Mouse (Mus musculus): ENCODE measurements around the gene Prss43. TPM values are rescaled to one million over a fixed set of nuclear protein-coding genes. Genes with fewer than 3 reads are reported as not detected.
"Not testable (repeated sequence)": the region's sequence is repeated elsewhere in the genome, so short reads cannot be mapped to it uniquely, and the experiment has no call there.

Prss43 gene
- polyA plus RNA-seq, 1 experiment from 2014 or later: not detected

DNA sequence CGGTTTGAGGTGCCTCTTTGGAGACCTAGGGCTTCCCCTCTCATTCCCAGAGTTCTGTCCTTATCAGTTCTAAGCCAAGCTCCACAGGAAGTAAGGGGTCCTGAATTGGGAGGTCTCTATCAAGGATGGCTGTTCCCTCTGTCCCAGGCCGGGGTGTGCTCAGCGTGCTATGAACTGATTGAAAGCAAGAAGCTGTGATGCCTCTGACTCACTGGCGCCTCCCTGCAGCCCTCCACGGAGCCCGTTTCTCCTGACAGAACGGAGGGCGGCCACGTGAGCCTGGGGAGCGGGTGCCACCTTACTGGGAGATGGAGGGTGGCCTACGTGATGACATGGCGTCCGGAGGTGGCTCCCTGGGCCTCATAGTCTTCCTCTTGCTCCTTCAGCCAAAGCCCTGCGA is 28.6 kb upstream of the Prss43 start, which contains the start of gene Prss42:
Gene Prss42 (plus strand): TSS at position 301 of the 400 bp plus-strand sequence.
- Histone ChIP-seq H3K4me2 (replicated peaks; ENCODE audit: low read depth, low read length) (no peak within 1 kb of the TSS), H3K27ac (ENCODE audit: low read length) (no peak within 1 kb of the TSS), H3K36me3 (ENCODE audit: insufficient read depth, low read length) (no peaks in the 10 kb centered on the region), H3K4me1 (ENCODE audit: insufficient read depth, low read length) (no peaks in the 10 kb centered on the region), H3K4me3 (ENCODE audit: low read length) (no peak within 1 kb of the TSS), H3K27me3 (ENCODE audit: insufficient read depth, low read length) (no peaks in the 10 kb centered on the region), H3K9ac (replicated peaks; ENCODE audit: low read length) (no peak within 1 kb of the TSS), H3K9me3 (ENCODE audit: low read length) (no peaks in the 10 kb centered on the region)
- 93% methylated on average over 14 of the region's 14 CpGs for WGBS
- ATAC-seq (ENCODE audit: low FRiP score, low TSS enrichment): no peak

- no peak for ATAC-seq (ENCODE audit: low FRiP score, low TSS enrichment)
- WGBS: 89% methylated on average over 8 of the region's 8 CpGs
Measured at GRCm38 (mm10) chr9:110800834-110801479, 25.5 kb upstream of the Prss43 start.

DNA sequence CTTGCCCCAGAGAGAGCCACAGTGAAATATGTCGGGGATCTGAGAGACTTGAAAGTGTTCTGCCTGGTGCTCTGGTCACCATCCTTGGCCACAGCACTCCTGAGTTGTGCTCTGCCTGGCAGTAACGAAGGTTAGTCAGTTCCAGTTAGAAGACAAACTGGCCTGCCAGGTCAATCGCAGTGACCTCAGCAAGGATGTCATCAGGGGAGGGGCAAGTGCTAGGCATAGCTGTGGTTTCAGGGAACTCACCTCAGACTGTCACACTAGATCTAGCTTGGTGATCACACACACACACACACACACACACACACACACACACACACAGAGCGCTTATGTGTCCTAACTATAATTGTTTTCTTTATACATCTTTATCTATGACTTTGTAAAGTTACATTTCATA is 23.2 kb upstream of the Prss43 start:
- ATAC-seq (ENCODE audit: low FRiP score, low TSS enrichment): no peak
- H3K27ac ChIP-seq (ENCODE audit: low read length): no peak overlapping the region
- no peaks in the 10 kb centered on the region for H3K36me3 ChIP-seq (ENCODE audit: insufficient read depth, low read length)
- no peak overlapping the region for H3K4me3 ChIP-seq (ENCODE audit: low read length)
- no peaks in the 10 kb centered on the region for H3K4me1 ChIP-seq (ENCODE audit: insufficient read depth, low read length)
- H3K9ac ChIP-seq (replicated peaks; ENCODE audit: low read length): no peak overlapping the region
- no peak overlapping the region for H3K4me2 ChIP-seq (replicated peaks; ENCODE audit: low read depth, low read length)
- H3K9me3 ChIP-seq (ENCODE audit: low read length): no peaks in the 10 kb centered on the region
- no peaks in the 10 kb centered on the region for H3K27me3 ChIP-seq (ENCODE audit: insufficient read depth, low read length)
- WGBS: 62% methylated on average over 4 of the region's 4 CpGs

More at GRCm38 (mm10) chr9:110800834-110801479, 25.5 kb upstream of the Prss43 start:
- no peaks in the 10 kb centered on the region for H3K27me3 ChIP-seq (ENCODE audit: insufficient read depth, low read length)
- H3K4me1 ChIP-seq (ENCODE audit: insufficient read depth, low read length): no peaks in the 10 kb centered on the region
- no peak overlapping the region for H3K27ac ChIP-seq (ENCODE audit: low read length)
- H3K36me3 ChIP-seq (ENCODE audit: insufficient read depth, low read length): no peaks in the 10 kb centered on the region
- H3K4me3 ChIP-seq (ENCODE audit: low read length): no peak overlapping the region
- no peak overlapping the region for H3K4me2 ChIP-seq (replicated peaks; ENCODE audit: low read depth, low read length)
- H3K9me3 ChIP-seq (ENCODE audit: low read length): no peaks in the 10 kb centered on the region
- H3K9ac ChIP-seq (replicated peaks; ENCODE audit: low read length): no peak overlapping the region

DNA sequence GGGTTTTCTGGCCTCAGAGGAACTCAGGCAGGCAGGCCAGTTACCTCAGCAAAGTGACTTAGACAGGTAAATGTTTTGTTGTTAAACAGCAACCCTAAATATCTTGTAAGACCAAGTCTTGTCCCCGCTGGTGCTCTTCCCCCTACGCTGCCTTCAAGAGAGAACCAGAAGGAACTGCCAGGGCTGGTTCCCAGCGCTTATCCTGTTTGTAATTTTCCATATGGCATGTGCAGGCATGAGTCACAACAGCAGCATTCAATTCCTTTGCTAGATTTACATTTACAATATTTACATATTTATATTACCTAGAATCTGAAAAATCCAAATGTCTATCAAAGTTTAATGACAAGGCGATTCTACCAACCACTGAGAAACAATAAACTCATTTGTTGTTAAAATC is 16.4 kb upstream of the Prss43 start:
- H3K4me2 ChIP-seq (replicated peaks; ENCODE audit: low read depth, low read length): no peak overlapping the region
- no peak overlapping the region for H3K27ac ChIP-seq (ENCODE audit: low read length)
- H3K4me1 ChIP-seq (ENCODE audit: insufficient read depth, low read length): no peaks in the 10 kb centered on the region
- WGBS: 81% methylated on average over 4 of the region's 4 CpGs
- H3K4me3 ChIP-seq (ENCODE audit: low read length): no peak overlapping the region
- no peaks in the 10 kb centered on the region for H3K36me3 ChIP-seq (ENCODE audit: insufficient read depth, low read length)
- no peaks in the 10 kb centered on the region for H3K9me3 ChIP-seq (ENCODE audit: low read length)
- no peak overlapping the region for H3K9ac ChIP-seq (replicated peaks; ENCODE audit: low read length)
- H3K27me3 ChIP-seq (ENCODE audit: insufficient read depth, low read length): no peaks in the 10 kb centered on the region
- ATAC-seq (ENCODE audit: low FRiP score, low TSS enrichment): no peak

DNA sequence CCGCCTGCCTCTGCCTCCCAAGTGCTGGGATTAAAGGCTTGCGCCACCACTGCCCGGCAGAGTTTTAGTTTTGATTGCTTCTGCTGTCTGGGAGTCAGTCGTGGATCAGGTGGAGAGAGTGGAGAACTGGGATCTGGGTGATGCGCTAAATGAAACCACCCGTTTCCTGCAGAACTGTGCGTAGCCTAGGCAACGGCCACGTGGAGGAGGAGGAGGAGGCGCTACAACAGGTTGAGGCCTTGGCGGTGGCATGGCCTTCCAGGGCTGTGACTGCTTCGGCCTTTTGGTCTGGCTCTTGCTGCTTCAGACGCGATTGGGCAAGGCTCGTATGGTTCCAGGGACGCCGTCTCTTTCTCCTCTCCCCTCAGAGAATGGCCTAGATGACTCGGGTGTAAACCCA is 12.7 kb upstream of the Prss43 start, which contains the start of gene Prss44:
Gene Prss44 (plus strand): TSS at position 206 of the 400 bp plus-strand sequence.
- no peak within 1 kb of the TSS for H3K4me3 ChIP-seq (ENCODE audit: low read length)

GRCm38 (mm10) chr9:110820546-110820945 is 5.9 kb upstream of the Prss43 start:
- H3K4me3 ChIP-seq (ENCODE audit: low read length); H3K4me1 ChIP-seq (ENCODE audit: insufficient read depth, low read length); H3K27me3 ChIP-seq (ENCODE audit: insufficient read depth, low read length); ATAC-seq (ENCODE audit: low FRiP score, low TSS enrichment); H3K9ac ChIP-seq (replicated peaks; ENCODE audit: low read length); H3K36me3 ChIP-seq (ENCODE audit: insufficient read depth, low read length); H3K27ac ChIP-seq (ENCODE audit: low read length); H3K4me2 ChIP-seq (replicated peaks; ENCODE audit: low read depth, low read length); H3K9me3 ChIP-seq (ENCODE audit: low read length): not testable (repeated sequence)

More for the DNA sequence above, 12.7 kb upstream of the Prss43 start, which contains the start of gene Prss44:
- ATAC-seq (ENCODE audit: low FRiP score, low TSS enrichment): no peak
- Histone ChIP-seq H3K36me3 (ENCODE audit: insufficient read depth, low read length) (no peaks in the 10 kb centered on the region), H3K27ac (ENCODE audit: low read length) (no peak within 1 kb of the TSS), H3K4me1 (ENCODE audit: insufficient read depth, low read length) (no peaks in the 10 kb centered on the region), H3K4me2 (replicated peaks; ENCODE audit: low read depth, low read length) (no peak within 1 kb of the TSS), H3K27me3 (ENCODE audit: insufficient read depth, low read length) (no peaks in the 10 kb centered on the region), H3K9ac (replicated peaks; ENCODE audit: low read length) (no peak within 1 kb of the TSS), H3K9me3 (ENCODE audit: low read length) (no peaks in the 10 kb centered on the region)
- WGBS: 56% methylated on average over 18 of the region's 18 CpGs

- 84% methylated on average over 7 of the region's 7 CpGs for WGBS
- Histone ChIP-seq H3K27ac (ENCODE audit: low read length) (no peak overlapping the region), H3K36me3 (ENCODE audit: insufficient read depth, low read length) (no peaks in the 10 kb centered on the region), H3K4me2 (replicated peaks; ENCODE audit: low read depth, low read length) (no peak overlapping the region), H3K27me3 (ENCODE audit: insufficient read depth, low read length) (no peaks in the 10 kb centered on the region), H3K4me3 (ENCODE audit: low read length) (no peak overlapping the region), H3K9me3 (ENCODE audit: low read length) (no peaks in the 10 kb centered on the region), H3K4me1 (ENCODE audit: insufficient read depth, low read length) (no peaks in the 10 kb centered on the region), H3K9ac (replicated peaks; ENCODE audit: low read length) (no peak overlapping the region)
- ATAC-seq (ENCODE audit: low FRiP score, low TSS enrichment): no peak
Measured at GRCm38 (mm10) chr9:110821436-110821835, 5.1 kb upstream of the Prss43 start.

- 78% methylated on average over 4 of the region's 4 CpGs for WGBS
- no peak overlapping the region for H3K9ac ChIP-seq (replicated peaks; ENCODE audit: low read length)
- no peak for ATAC-seq (ENCODE audit: low FRiP score, low TSS enrichment)
- H3K4me2 ChIP-seq (replicated peaks; ENCODE audit: low read depth, low read length): no peak overlapping the region
- H3K27ac ChIP-seq (ENCODE audit: low read length): no peak overlapping the region
- no peaks in the 10 kb centered on the region for H3K36me3 ChIP-seq (ENCODE audit: insufficient read depth, low read length)
- H3K4me3 ChIP-seq (ENCODE audit: low read length): no peak overlapping the region
- H3K4me1 ChIP-seq (ENCODE audit: insufficient read depth, low read length): no peaks in the 10 kb centered on the region
- no peaks in the 10 kb centered on the region for H3K27me3 ChIP-seq (ENCODE audit: insufficient read depth, low read length)
- H3K9me3 ChIP-seq (ENCODE audit: low read length): no peaks in the 10 kb centered on the region
Measured at GRCm38 (mm10) chr9:110825426-110825825, 1.1 kb upstream of the Prss43 start.

DNA sequence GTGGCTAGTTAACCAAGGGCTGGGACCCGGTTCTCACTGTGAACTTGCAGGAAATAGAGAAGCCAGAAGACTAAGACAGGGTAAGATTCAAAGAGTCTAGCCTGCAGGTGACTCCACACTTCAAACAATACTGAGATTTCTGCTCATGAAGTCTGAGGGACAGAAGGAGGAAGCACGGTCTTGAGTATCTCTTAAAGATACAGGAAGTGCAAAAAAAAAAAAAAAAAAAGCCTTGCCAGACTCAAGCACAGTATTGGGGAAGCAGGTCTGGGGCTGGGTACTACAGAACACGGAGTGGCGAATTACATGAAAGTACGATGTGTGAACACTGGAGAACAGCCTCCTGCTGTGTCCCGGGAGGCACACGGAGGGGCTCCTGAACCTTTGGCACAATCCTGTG is 658 bp upstream of the Prss43 start:
- Histone ChIP-seq H3K27me3 (ENCODE audit: insufficient read depth, low read length) (no peaks in the 10 kb centered on the region), H3K9ac (replicated peaks; ENCODE audit: low read length) (no peak overlapping the region), H3K9me3 (ENCODE audit: low read length) (no peaks in the 10 kb centered on the region), H3K36me3 (ENCODE audit: insufficient read depth, low read length) (no peaks in the 10 kb centered on the region), H3K27ac (ENCODE audit: low read length) (no peak overlapping the region), H3K4me2 (replicated peaks; ENCODE audit: low read depth, low read length) (no peak overlapping the region), H3K4me1 (ENCODE audit: insufficient read depth, low read length) (no peaks in the 10 kb centered on the region), H3K4me3 (ENCODE audit: low read length) (no peak overlapping the region)
- no peak for ATAC-seq (ENCODE audit: low FRiP score, low TSS enrichment)
- WGBS: 78% methylated on average over 7 of the region's 7 CpGs

DNA sequence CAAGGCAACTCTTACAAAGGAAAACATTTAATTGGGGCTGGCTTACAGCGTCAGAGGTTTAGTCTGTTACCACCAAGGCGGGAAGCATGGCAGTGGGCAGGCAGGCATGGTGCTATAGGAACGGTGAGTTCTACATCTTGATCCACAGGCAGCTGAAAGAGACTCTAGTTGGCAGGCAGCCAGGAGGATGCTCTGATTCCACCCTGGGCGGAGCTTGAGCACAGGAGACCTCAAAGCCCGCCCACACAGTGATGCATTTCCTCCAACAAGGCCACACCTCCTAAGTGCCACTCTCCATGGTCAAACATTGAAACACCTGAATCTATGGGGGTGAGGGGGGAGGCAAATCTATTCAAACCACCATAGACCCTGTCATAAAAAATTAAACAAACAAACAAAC is 6.5 kb downstream of the Prss43 start:
- no peak overlapping the region for H3K4me3 ChIP-seq (ENCODE audit: low read length)
- 72% methylated on average over 5 of the region's 5 CpGs for WGBS
- H3K4me1 ChIP-seq (ENCODE audit: insufficient read depth, low read length): no peaks in the 10 kb centered on the region
- H3K9me3 ChIP-seq (ENCODE audit: low read length): no peaks in the 10 kb centered on the region
- H3K27me3 ChIP-seq (ENCODE audit: insufficient read depth, low read length): no peaks in the 10 kb centered on the region
- no peak overlapping the region for H3K27ac ChIP-seq (ENCODE audit: low read length)
- H3K9ac ChIP-seq (replicated peaks; ENCODE audit: low read length): no peak overlapping the region
- no peak for ATAC-seq (ENCODE audit: low FRiP score, low TSS enrichment)
- H3K4me2 ChIP-seq (replicated peaks; ENCODE audit: low read depth, low read length): no peak overlapping the region
- no peaks in the 10 kb centered on the region for H3K36me3 ChIP-seq (ENCODE audit: insufficient read depth, low read length)
